Mouse (Mus musculus) liver, embryonic 14.5 days (tissue): ENCODE measurements around the gene Ccdc138.

ENCODE experiments used
- CTCF ChIP-seq: IDR thresholded peaks from 2 replicates; pipeline ENCODE4 v1.5.1; 2016; ENCODE audit warnings: antibody characterized with exemption, low read depth, control low read depth
- EP300 ChIP-seq: IDR thresholded peaks from 2 replicates; pipeline ENCODE4 v1.6.1; 2016; ENCODE audit warnings: antibody characterized with exemption, low read depth

- TF ChIP-seq CTCF (no peak), EP300 (no peak)
Observed at GRCm38 (mm10) chr10:58594486-58594885, 96.7 kb downstream of the Ccdc138 start.
